Mouse (Mus musculus): ENCODE data around the gene Podnl1.

DNA sequence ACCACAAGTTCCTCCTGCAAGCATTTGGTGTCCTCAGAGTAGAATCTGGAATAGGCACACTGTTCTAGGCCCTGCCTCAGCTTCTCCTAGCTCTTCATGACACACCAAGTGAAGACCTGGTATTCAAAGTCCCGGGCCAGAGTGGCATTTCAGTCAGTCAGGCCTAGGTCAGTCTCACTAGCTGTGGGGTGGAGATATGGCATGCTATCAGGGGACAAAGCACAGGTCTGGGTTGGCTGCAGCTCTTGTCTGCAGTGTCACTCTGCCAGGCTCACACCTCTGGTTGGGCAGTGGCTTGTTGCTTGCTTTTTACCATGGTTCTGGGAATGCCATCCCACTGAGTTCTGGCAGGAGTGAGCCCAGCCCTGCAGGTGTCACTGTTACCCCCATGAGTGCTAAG lies 49.4 kb upstream of the Podnl1 start:
- no peak for TF ChIP-seq POLR2A (IDR thresholded peaks at IDR 0.05; ENCODE audit: borderline replicate concordance, extremely low read depth, insufficient read depth, insufficient read length, poor library complexity, severe bottlenecking)
- no peak for TF ChIP-seq CTCF (IDR thresholded peaks at IDR 0.05; ENCODE audit: borderline replicate concordance, extremely low read depth, insufficient read depth, insufficient read length)
